Mouse (Mus musculus) forebrain, embryonic 11.5 days (tissue): Measurements from ENCODE around the gene Palld. TPM values are rescaled to one million over a fixed set of nuclear protein-coding genes. Genes with fewer than 3 reads are reported as not detected.

Experiments used
- ATAC-seq: fragments of 200-750 bp; cut with Nextera tagmentation; replicated peaks from 2 replicates; pipeline ENCODE4 v1.8.0; 2017; ENCODE audit warnings: moderate TSS enrichment; ENCODE audit not compliant: low FRiP score
- DNase-seq: peaks from one replicate; pipeline ENCODE4 v3.0.0-alpha.2; 2017; ENCODE audit warnings: low spot score
- H3K27ac ChIP-seq: fragments of 300-500 bp; sonication (generic); 2 replicates; pipeline ENCODE4 v1.5.1; 2014; ENCODE audit warnings: low read depth, low read length
- H3K27me3 ChIP-seq: fragments of 300-500 bp; sonication (generic); 2 replicates; pipeline ENCODE4 v1.6.1; 2014; ENCODE audit warnings: mild to moderate bottlenecking, low read length, mixed read lengths; ENCODE audit not compliant: control insufficient read depth, insufficient read depth
- H3K36me3 ChIP-seq: fragments of 300-500 bp; sonication (generic); 2 replicates; pipeline ENCODE4 v1.6.1; 2014; ENCODE audit warnings: mild to moderate bottlenecking, low read length, moderate library complexity, mixed read lengths; ENCODE audit not compliant: control insufficient read depth, insufficient read depth
- H3K4me1 ChIP-seq: fragments of 300-500 bp; sonication (generic); replicated peaks from 2 replicates; pipeline ENCODE4 v1.6.1; 2014; ENCODE audit warnings: low read length, mixed read lengths; ENCODE audit not compliant: control insufficient read depth, insufficient read depth
- H3K4me2 ChIP-seq: fragments of 300-500 bp; sonication (generic); 2 replicates; pipeline ENCODE4 v1.6.1; 2014; ENCODE audit warnings: low read depth, mild to moderate bottlenecking, low read length, moderate library complexity, mixed read lengths; ENCODE audit not compliant: severe bottlenecking
- H3K4me3 ChIP-seq: fragments of 300-500 bp; sonication (generic); 2 replicates; pipeline ENCODE4 v1.5.1; 2014; ENCODE audit warnings: low read depth, low read length
- H3K9ac ChIP-seq: fragments of 300-500 bp; sonication (generic); 2 replicates; pipeline ENCODE4 v1.6.1; 2014; ENCODE audit warnings: low read length
- H3K9me3 ChIP-seq: fragments of 300-500 bp; sonication (generic); 2 replicates; pipeline ENCODE4 v1.6.1; 2016; ENCODE audit warnings: low read length, mixed read lengths; ENCODE audit not compliant: control insufficient read depth
- WGBS: fragments of 180-500 bp; shearing (Covaris S2); extraction: QIAGEN DNeasy Blood & Tissue Kit; methylation state at CpG from one replicate; pipeline ENCODE4 v1.1.7; 2014; 5-methylcytosine and 5-hydroxymethylcytosine counted together
- polyA plus RNA-seq: library from polyadenylated mRNA; unstranded; fragments of >200 nt; fragmentation: Nextera tagmentation; extraction: Ambion mirVana; gene quantifications from 2 replicates; pipeline ENCODE4 v1.2.1, GENCODE M21; 2014

Palld gene
- polyA plus RNA-seq, 1 experiment from 2014 or later = 56.7 TPM

DNA sequence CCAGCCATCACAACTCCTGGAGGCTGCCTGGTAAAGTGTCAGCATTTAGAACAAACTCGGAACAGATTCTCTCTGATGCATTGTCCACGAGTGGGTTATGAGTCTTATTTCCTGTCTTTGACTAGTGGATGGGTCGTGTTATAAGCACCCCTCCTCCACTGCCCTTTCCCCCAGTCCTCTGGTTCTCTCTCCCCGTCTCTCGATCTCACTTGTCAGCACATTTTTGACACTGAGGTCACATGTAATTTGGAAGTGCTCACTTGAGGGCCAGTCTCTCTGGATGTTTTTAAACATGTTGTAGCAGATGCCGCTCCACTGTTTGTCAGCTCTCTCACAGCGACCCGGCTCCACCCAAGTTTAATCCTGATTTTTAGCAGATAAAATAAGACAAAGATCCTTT, 237.5 kb downstream of the Palld start:
- WGBS = 60% methylated on average over 8 of the region's 8 CpGs
- H3K36me3 ChIP-seq = no peaks in the 10 kb centered on the region
- no peak overlapping the region for H3K4me3 ChIP-seq
- no peaks in the 10 kb centered on the region for H3K27me3 ChIP-seq
- no peak overlapping the region for H3K9ac ChIP-seq
- no peaks in the 10 kb centered on the region for H3K4me1 ChIP-seq
- no peak overlapping the region for H3K27ac ChIP-seq
- ATAC-seq (no peak), DNase-seq (no peak)
- no peak overlapping the region for H3K4me2 ChIP-seq
- H3K9me3 ChIP-seq = no peaks in the 10 kb centered on the region

DNA sequence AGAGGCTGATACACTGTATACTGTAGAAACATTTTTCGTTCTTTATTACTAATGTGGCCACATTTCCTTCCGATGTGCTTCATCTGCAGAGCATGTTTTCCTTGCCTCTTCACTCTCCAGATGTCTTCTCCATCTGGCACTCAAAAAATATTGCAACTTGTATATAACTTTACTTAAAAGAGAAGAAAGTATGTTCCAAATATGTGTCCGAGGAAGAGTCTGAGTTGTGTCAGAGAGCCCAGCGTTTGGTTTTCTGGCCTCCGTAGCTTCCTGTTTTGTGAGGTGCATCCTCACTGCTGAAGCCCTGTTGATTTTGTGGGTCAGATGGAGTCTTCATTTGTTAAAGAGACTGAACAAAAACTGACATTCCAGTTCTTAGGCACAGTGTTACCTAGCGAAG, 238.3 kb downstream of the Palld start:
- ATAC-seq (no peak), DNase-seq (no peak)
- no peak overlapping the region for H3K27ac ChIP-seq
- no peak overlapping the region for H3K4me3 ChIP-seq
- 90% methylated on average over 6 of the region's 6 CpGs for WGBS
- H3K9me3 ChIP-seq = no peaks in the 10 kb centered on the region
- H3K4me1 ChIP-seq = no peaks in the 10 kb centered on the region
- H3K9ac ChIP-seq = no peak overlapping the region
- no peak overlapping the region for H3K4me2 ChIP-seq
- H3K36me3 ChIP-seq = no peaks in the 10 kb centered on the region
- no peaks in the 10 kb centered on the region for H3K27me3 ChIP-seq

- no peak overlapping the region for H3K4me3 ChIP-seq
- 91% methylated on average over 4 of the region's 4 CpGs for WGBS
- no peak overlapping the region for H3K4me2 ChIP-seq
- H3K9me3 ChIP-seq = no peaks in the 10 kb centered on the region
- no peaks in the 10 kb centered on the region for H3K27me3 ChIP-seq
- H3K4me1 ChIP-seq = no peaks in the 10 kb centered on the region
- no peak overlapping the region for H3K9ac ChIP-seq
- ATAC-seq = no peak
- H3K36me3 ChIP-seq = no peaks in the 10 kb centered on the region
- H3K27ac ChIP-seq = no peak overlapping the region
- no peak for DNase-seq
Measured at GRCm38 (mm10) chr8:61662829-61663228, 239.7 kb downstream of the Palld start.

DNA sequence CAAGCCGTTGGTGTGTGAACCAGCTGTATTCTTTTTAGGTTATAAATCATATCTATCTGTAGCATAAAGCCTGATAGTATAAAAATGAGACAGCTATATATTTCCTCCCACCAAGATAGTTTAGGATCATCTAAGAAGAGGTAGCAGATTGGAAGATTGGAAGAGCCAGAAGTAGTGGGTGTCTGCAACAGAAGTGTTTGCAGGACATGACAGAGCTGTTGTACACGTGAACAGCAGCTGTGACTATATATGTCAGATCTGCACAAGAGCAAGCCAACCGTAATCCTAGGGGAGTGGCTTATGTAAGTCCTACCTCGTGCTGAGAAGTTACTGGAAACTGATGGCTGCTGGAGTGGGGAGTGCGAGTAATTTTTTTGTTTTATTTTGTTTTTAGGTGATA, 240.9 kb downstream of the Palld start:
- Histone ChIP-seq H3K4me2 (no peak overlapping the region), H3K36me3 (no peaks in the 10 kb centered on the region), H3K4me1 (no peaks in the 10 kb centered on the region), H3K27ac (no peak overlapping the region), H3K9me3 (no peaks in the 10 kb centered on the region), H3K27me3 (no peaks in the 10 kb centered on the region), H3K9ac (no peak overlapping the region), H3K4me3 (no peak overlapping the region)
- DNase-seq = no peak
- 91% methylated on average over 5 of the region's 5 CpGs for WGBS
- ATAC-seq = no peak

DNA sequence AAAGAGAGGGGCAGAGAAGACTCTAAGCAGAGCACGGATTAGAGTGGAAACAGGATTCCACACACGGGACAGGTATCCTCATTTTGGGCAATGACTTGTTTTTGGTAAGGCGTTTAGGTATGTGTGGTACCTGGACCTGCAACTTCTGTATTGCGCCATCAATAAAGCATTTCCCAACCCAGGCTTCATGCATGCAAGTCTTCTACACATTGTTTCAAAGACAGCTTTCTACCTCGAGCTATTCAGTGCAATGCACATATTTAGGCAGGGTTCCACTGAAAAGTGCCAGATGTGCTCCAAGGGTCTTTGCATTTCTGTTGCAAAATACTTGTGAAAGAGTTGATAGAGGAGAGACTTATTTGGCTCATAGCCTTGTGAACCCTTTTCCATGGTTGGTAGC, 241.5 kb downstream of the Palld start:
- Histone ChIP-seq H3K9me3 (no peaks in the 10 kb centered on the region), H3K36me3 (no peaks in the 10 kb centered on the region), H3K27me3 (no peaks in the 10 kb centered on the region), H3K4me1 (no peaks in the 10 kb centered on the region), H3K4me3 (no peak overlapping the region), H3K9ac (no peak overlapping the region), H3K27ac (no peak overlapping the region), H3K4me2 (no peak overlapping the region)
- DNase-seq (no peak), ATAC-seq (no peak)
- WGBS = 88% methylated on average over 5 of the region's 5 CpGs

- H3K27ac ChIP-seq = no peak overlapping the region
- no peak overlapping the region for H3K4me2 ChIP-seq
Measured at GRCm38 (mm10) chr8:61651955-61652354, 250.5 kb downstream of the Palld start.

GRCm38 (mm10) chr8:61646195-61646835, 256.2 kb downstream of the Palld start:
- Histone ChIP-seq H3K9ac (no peak overlapping the region), H3K27ac (no peak overlapping the region), H3K4me2 (no peak overlapping the region), H3K27me3 (no peaks in the 10 kb centered on the region), H3K36me3 (no peaks in the 10 kb centered on the region), H3K4me3 (no peak overlapping the region), H3K4me1 (no peaks in the 10 kb centered on the region), H3K9me3 (no peaks in the 10 kb centered on the region)
- WGBS = 89% methylated on average over 8 of the region's 8 CpGs
- ATAC-seq (no peak), DNase-seq (no peak)

More at GRCm38 (mm10) chr8:61651955-61652354, 250.5 kb downstream of the Palld start:
- WGBS = 91% methylated on average over 6 of the region's 6 CpGs
- H3K9ac ChIP-seq = no peak overlapping the region
- no peak for DNase-seq
- H3K9me3 ChIP-seq = no peaks in the 10 kb centered on the region
- H3K4me3 ChIP-seq = no peak overlapping the region
- no peaks in the 10 kb centered on the region for H3K36me3 ChIP-seq
- no peaks in the 10 kb centered on the region for H3K4me1 ChIP-seq
- no peak for ATAC-seq
- no peaks in the 10 kb centered on the region for H3K27me3 ChIP-seq

GRCm38 (mm10) chr8:61645642-61646041, 256.8 kb downstream of the Palld start:
- WGBS = 90% methylated on average over 6 of the region's 6 CpGs
- H3K4me3 ChIP-seq = no peak overlapping the region
- H3K27me3 ChIP-seq = no peaks in the 10 kb centered on the region
- no peaks in the 10 kb centered on the region for H3K9me3 ChIP-seq
- H3K4me2 ChIP-seq = no peak overlapping the region
- no peaks in the 10 kb centered on the region for H3K36me3 ChIP-seq
- DNase-seq (no peak), ATAC-seq (no peak)
- H3K9ac ChIP-seq = no peak overlapping the region
- no peaks in the 10 kb centered on the region for H3K4me1 ChIP-seq
- no peak overlapping the region for H3K27ac ChIP-seq

DNA sequence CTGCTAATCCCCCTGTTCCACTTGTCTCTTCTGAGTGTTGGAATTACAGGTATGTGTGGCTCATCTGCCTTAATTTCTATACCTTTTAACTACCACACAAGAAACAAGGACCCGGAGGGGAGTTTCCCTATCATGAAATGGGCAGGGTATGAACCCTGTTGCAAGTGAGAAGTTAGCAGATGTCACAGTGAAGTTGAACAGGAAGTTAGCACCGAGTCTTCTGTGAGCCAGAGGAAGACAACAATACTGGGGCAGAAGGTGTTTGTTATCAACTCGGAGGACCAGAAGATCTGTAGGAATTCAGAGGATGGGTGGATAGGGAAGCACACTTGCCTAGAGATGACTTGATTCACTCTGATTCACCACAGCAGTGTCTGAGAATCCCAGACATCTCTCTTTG, 259.3 kb downstream of the Palld start:
- 92% methylated on average over 3 of the region's 3 CpGs for WGBS

More for the DNA sequence above, 259.3 kb downstream of the Palld start:
- DNase-seq = peak; percentile 13
- H3K27ac ChIP-seq = no peak overlapping the region
- H3K4me3 ChIP-seq = no peak overlapping the region
- no peaks in the 10 kb centered on the region for H3K36me3 ChIP-seq
- no peak overlapping the region for H3K9ac ChIP-seq
- H3K4me1 ChIP-seq = no peaks in the 10 kb centered on the region
- H3K4me2 ChIP-seq = no peak overlapping the region
- no peak for ATAC-seq
- no peaks in the 10 kb centered on the region for H3K27me3 ChIP-seq
- H3K9me3 ChIP-seq = no peaks in the 10 kb centered on the region
